Mouse (Mus musculus) erythroid progenitor cell, adult 5-6 weeks (primary cell): ENCODE data around the gene Prr18. TPM values are rescaled to one million over a fixed set of nuclear protein-coding genes. Genes with fewer than 3 reads are reported as not detected.

Experiments used
- ATAC-seq: replicated peaks from 2 replicates; pipeline ENCODE4 v1.8.0; 2016; ENCODE audit warnings: moderate number of reproducible peaks, mild to moderate bottlenecking, moderate TSS enrichment, inconsistent platforms; ENCODE audit not compliant: poor library complexity, low FRiP score, severe bottlenecking
- total RNA-seq, 2 experiments: library from RNA; stranded (forward) in 1 of 2; stranded (reverse) in 1 of 2; fragments of 150-400 nt in 1 of 2; fragments of 186-747, 209-891 nt in 1 of 2; gene quantifications; 2 replicates each; pipeline versions ENCODE4 v1.2.3 to v1.2.4; 2015 to 2017; ENCODE audit warnings: low replicate concordance in 2 of 2

Gene Prr18
- total RNA-seq, 2 experiments from 2014 or later: 0.53 TPM; not detected in 1

GRCm38 (mm10) chr17:8339666-8340374 lies 2.6 kb downstream of the Prr18 start:
- ATAC-seq: no peak

GRCm38 (mm10) chr17:8340407-8341359 lies 3.4 kb downstream of the Prr18 start:
- ATAC-seq: no peak

DNA sequence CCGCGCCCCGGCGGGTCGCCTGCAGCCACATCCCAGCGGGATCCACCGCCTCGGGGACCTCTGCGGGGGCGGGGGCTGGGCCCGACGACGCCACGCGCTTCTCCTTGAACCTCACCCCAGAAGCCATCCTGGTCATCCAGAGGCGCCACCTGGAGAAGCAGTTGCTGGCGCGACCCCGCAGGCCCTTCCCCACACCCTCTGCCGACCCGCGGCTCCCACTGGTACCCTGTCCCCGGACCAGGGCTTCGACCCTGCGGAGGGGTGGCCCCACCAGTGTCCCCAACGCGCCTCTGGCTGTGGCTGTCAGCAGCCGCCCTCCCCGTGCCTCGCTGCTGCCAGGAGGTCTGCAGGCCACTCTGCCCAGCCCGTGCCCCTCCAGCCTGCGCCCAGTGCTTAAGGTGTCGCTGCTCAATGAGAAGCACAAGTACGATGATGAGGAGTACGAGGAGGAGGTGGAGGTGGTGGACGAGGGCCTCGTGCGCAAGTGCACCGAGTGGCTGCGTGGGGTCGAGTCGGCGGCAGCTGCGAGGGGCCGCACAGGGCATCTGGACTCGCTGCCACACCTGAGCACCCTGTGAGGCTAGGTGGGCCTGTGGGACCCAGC lies 4.2 kb downstream of the Prr18 start:
- ATAC-seq: no peak

GRCm38 (mm10) chr17:8342706-8343105 lies 5.4 kb downstream of the Prr18 start:
- no peak for ATAC-seq

- no peak for ATAC-seq
These were observed 6.2 kb downstream of the Prr18 start for GRCm38 (mm10) chr17:8343416-8343815.

GRCm38 (mm10) chr17:8347765-8348285 lies 10.6 kb downstream of the Prr18 start:
- ATAC-seq: no peak

GRCm38 (mm10) chr17:8348941-8349340 lies 11.7 kb downstream of the Prr18 start:
- no peak for ATAC-seq

- no peak for ATAC-seq
These were observed 13.8 kb downstream of the Prr18 start for GRCm38 (mm10) chr17:8351088-8351487.

DNA sequence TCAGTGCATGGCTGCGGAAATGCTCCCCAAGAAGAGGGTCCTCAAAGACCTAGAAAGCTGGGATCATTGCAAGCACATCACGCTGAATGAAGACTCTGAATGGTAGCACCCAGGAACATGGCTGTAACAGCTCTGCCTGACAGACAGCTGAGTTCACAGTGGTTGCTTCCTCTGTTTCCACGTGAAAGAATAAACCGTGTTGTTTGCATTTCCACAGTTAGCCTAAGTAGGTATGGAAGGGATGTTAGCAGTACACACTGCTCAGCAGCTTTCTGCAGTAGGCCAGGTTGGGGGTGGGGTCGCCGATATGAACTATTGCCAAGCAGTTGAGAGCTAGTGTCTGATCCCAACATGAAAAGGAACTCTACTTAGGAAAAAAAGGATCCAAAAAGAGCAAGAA lies 18.4 kb downstream of the Prr18 start, which contains the start of gene T2:
TSS of gene T2 (plus strand) at position 301 of the 400 bp plus-strand sequence.
- no peak for ATAC-seq

GRCm38 (mm10) chr17:8357498-8357897 lies 20.2 kb downstream of the Prr18 start:
- no peak for ATAC-seq

GRCm38 (mm10) chr17:8360876-8361275 lies 23.6 kb downstream of the Prr18 start:
- ATAC-seq: no peak

GRCm38 (mm10) chr17:8361281-8362103 lies 24.2 kb downstream of the Prr18 start:
- no peak for ATAC-seq

DNA sequence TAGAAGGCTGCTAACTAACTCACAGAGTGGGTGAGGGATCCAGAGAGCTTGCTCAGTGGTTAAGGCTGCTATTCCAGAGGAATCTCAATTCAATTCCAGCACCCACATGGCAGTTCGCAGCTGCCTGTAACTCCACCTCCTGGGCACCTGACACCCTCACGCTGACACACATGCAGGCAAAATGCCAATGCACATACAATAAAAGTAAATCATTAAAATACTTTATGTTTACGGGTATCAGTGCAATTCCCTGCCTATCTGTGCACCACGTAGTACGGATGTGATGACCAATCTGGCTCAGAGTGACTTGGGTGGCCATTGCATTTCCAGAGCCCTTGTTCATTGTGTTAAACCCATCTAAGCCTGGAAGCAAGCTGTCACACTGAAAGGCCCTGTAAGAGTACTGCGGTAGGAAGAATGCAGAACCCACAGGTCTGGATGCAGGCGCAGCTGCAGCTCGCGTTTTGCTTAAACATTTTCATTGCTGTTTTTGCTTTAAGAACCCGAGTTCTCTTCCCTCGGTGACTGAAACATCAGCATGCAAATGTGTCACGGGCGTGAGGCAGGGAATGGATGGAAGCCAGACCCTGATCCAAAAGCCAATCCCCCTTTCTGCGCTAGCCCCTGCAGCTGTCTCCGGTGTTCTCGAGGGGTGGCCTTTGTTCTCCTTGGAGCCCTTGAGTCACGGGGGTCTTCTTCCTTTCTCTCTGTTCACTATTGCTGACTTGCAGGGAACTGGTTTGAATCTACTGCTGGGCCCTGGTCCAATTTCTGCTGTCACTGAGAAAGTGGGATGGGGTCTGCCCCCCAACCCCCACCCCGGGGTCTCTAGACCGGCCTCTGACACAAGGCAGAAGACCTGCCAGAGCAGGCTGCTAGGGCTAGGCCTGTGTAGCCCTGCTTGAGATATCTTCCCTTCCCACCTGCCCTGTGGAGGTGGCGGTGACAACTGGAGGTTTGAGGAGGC lies 30.5 kb downstream of the Prr18 start:
- ATAC-seq: no peak

DNA sequence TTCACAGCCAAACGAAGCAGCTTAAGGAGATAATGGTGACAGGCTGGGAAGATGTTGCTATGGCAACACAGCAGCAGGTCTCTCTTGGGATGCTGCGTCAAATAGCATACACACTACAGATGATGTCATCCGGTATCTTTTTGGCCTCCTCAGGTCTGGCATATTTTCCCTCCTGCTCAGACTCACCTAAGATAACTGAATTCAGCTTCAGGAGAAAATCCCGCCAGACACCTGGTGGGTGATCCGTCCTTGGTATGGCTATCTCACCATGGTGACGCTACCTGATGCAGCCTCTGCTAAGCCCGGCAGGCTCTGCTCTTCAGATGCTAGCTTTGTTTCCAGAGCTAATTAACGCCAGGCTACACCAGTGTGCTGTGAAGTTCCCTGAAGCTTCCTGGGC lies 31.3 kb downstream of the Prr18 start:
- ATAC-seq: no peak

- ATAC-seq: no peak
These were observed 31.9 kb downstream of the Prr18 start for GRCm38 (mm10) chr17:8369171-8369570.

- ATAC-seq: no peak
These were observed 33.5 kb downstream of the Prr18 start for GRCm38 (mm10) chr17:8370634-8371229.

GRCm38 (mm10) chr17:8371834-8372233 lies 34.6 kb downstream of the Prr18 start:
- no peak for ATAC-seq
